Mouse (Mus musculus): ENCODE data around the gene Olfr1555-ps1. TPM values are rescaled to one million over a fixed set of nuclear protein-coding genes. Genes with fewer than 3 reads are reported as not detected.
"Not testable (repeated sequence)": the region's sequence is repeated elsewhere in the genome, so short reads cannot be mapped to it uniquely, and the experiment has no call there.

Olfr1555-ps1 gene
- polyA plus RNA-seq (2015; fragmentation: Nextera tagmentation; extraction: Ambion mirVana): not detected in 2 replicates

- 45% methylated on average over 1 of the region's 1 CpGs for WGBS
- H3K27me3 ChIP-seq (replicated peaks); ATAC-seq (ENCODE audit: extremely low read depth, insufficient number of reproducible peaks, low FRiP score, low TSS enrichment); H3K9ac ChIP-seq; H3K4me3 ChIP-seq; H3K27ac ChIP-seq (replicated peaks); H3K36me3 ChIP-seq; H3K9me3 ChIP-seq; H3K4me2 ChIP-seq; H3K4me1 ChIP-seq: not testable (repeated sequence)
Measured at GRCm38 (mm10) chr19:12170062-12170599, at the start of gene Olfr1555-ps1. Gene Olfr1555-ps1, minus strand, starts transcription at chr19:12170112.

DNA sequence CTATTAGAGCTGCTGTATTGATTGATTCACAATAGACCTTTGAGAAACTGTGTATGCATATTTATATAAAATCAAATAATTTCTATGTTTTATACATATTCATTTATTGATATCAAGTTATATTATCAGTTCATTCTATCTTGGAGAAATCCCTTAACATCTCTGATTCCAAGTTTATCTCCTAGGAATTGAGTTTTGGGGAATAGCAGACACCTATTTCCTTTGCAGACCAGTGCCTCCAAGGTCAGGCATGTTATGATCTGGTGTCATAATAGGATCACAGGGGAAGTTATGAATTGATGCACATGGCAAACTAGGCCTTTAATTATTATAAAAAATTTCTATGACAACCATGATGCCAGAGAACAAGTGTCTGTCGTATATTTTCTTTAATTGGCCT, 30.4 kb upstream of the Olfr1555-ps1 start, which contains the start of gene Olfr1431:
Gene Olfr1431 (plus strand): TSS at position 301 of the 400 bp plus-strand sequence.
- H3K27me3 ChIP-seq (replicated peaks): no peaks in the 10 kb centered on the region
- no peak within 1 kb of the TSS for H3K27ac ChIP-seq (replicated peaks)
- H3K4me2 ChIP-seq: no peak within 1 kb of the TSS
- no peaks in the 10 kb centered on the region for H3K4me1 ChIP-seq
- no peak for ATAC-seq (ENCODE audit: extremely low read depth, insufficient number of reproducible peaks, low FRiP score, low TSS enrichment)
- no peaks in the 10 kb centered on the region for H3K36me3 ChIP-seq
- no peak within 1 kb of the TSS for H3K9ac ChIP-seq
- WGBS: 59% methylated on average over 1 of the region's 1 CpGs
- no peak within 1 kb of the TSS for H3K4me3 ChIP-seq
- H3K9me3 ChIP-seq: 0 out of 2 replicates have a peak, but pooled peaks cover 3% of the 10 kb centered on the region

- H3K4me2 ChIP-seq; H3K36me3 ChIP-seq; H3K4me3 ChIP-seq; H3K4me1 ChIP-seq; H3K9ac ChIP-seq; H3K27ac ChIP-seq (replicated peaks); H3K27me3 ChIP-seq (replicated peaks); ATAC-seq (ENCODE audit: extremely low read depth, insufficient number of reproducible peaks, low FRiP score, low TSS enrichment); H3K9me3 ChIP-seq: not testable (repeated sequence)
- 73% methylated on average over 4 of the region's 4 CpGs for WGBS
Measured at GRCm38 (mm10) chr19:12199076-12199475, 29.2 kb upstream of the Olfr1555-ps1 start.

DNA sequence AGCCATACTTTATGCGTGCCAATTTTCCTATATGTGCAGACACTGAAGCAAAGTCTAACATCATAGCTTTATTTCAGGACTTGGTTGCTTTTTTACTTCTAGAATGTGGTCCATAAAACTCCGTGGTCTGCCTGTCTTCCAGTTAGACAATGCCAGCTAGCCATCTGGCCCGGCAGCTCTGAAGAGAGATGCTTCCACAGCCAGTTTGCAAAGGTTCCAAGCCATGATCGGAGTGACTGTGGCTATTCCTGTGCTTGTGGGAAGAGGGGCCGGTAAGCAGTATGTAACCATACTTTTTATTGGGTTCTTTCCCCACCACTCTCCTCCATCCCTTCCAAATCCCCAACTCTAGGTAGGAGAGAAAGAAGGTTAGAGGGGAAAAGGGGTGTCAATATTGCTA, 5.5 kb upstream of the Olfr1555-ps1 start:
- H3K4me3 ChIP-seq; H3K4me2 ChIP-seq; H3K36me3 ChIP-seq; ATAC-seq (ENCODE audit: extremely low read depth, insufficient number of reproducible peaks, low FRiP score, low TSS enrichment); H3K4me1 ChIP-seq; H3K9ac ChIP-seq; H3K27ac ChIP-seq (replicated peaks); H3K9me3 ChIP-seq; H3K27me3 ChIP-seq (replicated peaks): not testable (repeated sequence)
- 62% methylated on average over 5 of the region's 5 CpGs for WGBS

DNA sequence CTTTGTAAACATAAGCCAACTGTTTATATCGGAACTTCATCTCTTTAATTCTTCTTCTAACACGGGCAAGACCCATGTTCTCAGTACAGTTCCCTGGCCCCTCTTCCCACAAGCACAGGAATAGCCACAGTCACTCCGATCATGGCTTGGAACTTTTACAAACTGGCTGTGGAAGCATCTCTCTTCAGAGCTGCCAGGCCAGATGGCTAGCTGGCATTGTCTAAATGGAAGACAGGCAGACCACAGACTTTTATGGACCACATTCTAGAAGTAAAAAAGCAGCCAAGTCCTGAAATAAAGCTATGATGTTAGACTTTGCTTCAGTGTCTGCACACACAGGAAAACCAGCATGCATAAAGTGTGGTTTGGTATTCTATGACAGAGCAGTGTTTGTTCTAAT, 24.5 kb downstream of the Olfr1555-ps1 start:
- no peaks in the 10 kb centered on the region for H3K27me3 ChIP-seq (replicated peaks)
- no peaks in the 10 kb centered on the region for H3K4me1 ChIP-seq

DNA sequence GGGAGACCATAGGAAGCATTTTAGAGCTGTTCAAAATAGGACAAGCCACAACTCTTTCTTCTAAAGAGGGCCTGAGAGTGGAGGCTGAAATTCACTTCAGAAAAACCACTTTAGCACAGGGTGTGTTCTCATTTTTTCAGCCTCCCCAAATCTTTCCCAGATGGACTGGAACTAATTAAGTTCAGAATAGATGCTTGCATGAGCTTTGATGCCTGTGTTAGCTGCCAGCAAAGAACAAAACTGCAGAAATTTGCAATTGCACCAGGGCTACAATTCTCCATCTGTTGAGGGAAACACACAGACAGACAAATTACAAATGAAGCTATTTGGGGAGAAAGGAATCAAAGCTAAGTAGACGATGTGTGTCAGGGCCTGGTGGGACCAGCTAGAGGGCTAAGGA, 26.6 kb downstream of the Olfr1555-ps1 start:
- 75% methylated on average over 1 of the region's 1 CpGs for WGBS
- Histone ChIP-seq H3K36me3 (no peaks in the 10 kb centered on the region), H3K9me3 (no peaks in the 10 kb centered on the region), H3K4me3 (no peak overlapping the region), H3K4me1 (no peaks in the 10 kb centered on the region), H3K4me2 (no peak overlapping the region), H3K9ac (no peak overlapping the region), H3K27ac (replicated peaks) (no peak overlapping the region), H3K27me3 (replicated peaks) (no peaks in the 10 kb centered on the region)
- no peak for ATAC-seq (ENCODE audit: extremely low read depth, insufficient number of reproducible peaks, low FRiP score, low TSS enrichment)

More for the DNA sequence above, 24.5 kb downstream of the Olfr1555-ps1 start:
- H3K27ac ChIP-seq (replicated peaks): no peak overlapping the region
- no peak overlapping the region for H3K9ac ChIP-seq
- H3K9me3 ChIP-seq: no peaks in the 10 kb centered on the region
- ATAC-seq (ENCODE audit: extremely low read depth, insufficient number of reproducible peaks, low FRiP score, low TSS enrichment): no peak
- 74% methylated on average over 3 of the region's 3 CpGs for WGBS
- no peak overlapping the region for H3K4me2 ChIP-seq
- no peaks in the 10 kb centered on the region for H3K36me3 ChIP-seq
- no peak overlapping the region for H3K4me3 ChIP-seq

GRCm38 (mm10) chr19:12134289-12134688, 35.6 kb downstream of the Olfr1555-ps1 start:
- no peaks in the 10 kb centered on the region for H3K9me3 ChIP-seq
- no peak overlapping the region for H3K9ac ChIP-seq
- WGBS: 21% methylated on average over 2 of the region's 2 CpGs
- H3K4me1 ChIP-seq: no peaks in the 10 kb centered on the region
- no peaks in the 10 kb centered on the region for H3K36me3 ChIP-seq
- H3K27me3 ChIP-seq (replicated peaks): no peaks in the 10 kb centered on the region
- no peak overlapping the region for H3K27ac ChIP-seq (replicated peaks)
- H3K4me3 ChIP-seq: no peak overlapping the region
- no peak for ATAC-seq (ENCODE audit: extremely low read depth, insufficient number of reproducible peaks, low FRiP score, low TSS enrichment)
- no peak overlapping the region for H3K4me2 ChIP-seq

DNA sequence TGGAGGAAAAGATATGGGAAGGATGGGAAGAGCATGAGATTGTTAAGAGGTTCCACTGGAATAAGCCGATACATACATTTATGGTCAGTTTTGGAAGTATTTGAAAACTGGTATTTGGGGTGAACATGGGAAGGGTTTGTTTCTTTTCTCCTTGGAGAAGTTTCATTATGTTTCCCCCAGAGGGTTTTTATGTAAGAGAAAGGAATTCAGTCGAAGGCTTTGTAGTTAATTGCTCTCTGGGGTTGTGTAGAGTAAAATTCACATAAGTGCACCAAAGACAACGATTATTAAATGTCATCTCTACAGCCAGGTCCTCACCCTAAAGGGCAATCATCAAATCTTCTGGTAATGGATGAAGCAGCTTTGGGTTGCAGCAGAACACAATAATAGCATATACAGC, 46.8 kb downstream of the Olfr1555-ps1 start, which contains the start of gene Olfr76:
Gene Olfr76 (minus strand): TSS at position 101 of the 400 bp plus-strand sequence.
- H3K27ac ChIP-seq (replicated peaks): no peak within 1 kb of the TSS
- H3K36me3 ChIP-seq: no peaks in the 10 kb centered on the region
- H3K27me3 ChIP-seq (replicated peaks): no peaks in the 10 kb centered on the region
- no peaks in the 10 kb centered on the region for H3K4me1 ChIP-seq
- 72% methylated on average over 3 of the region's 3 CpGs for WGBS
- no peak for ATAC-seq (ENCODE audit: extremely low read depth, insufficient number of reproducible peaks, low FRiP score, low TSS enrichment)
- H3K9me3 ChIP-seq: no peaks in the 10 kb centered on the region
- no peak within 1 kb of the TSS for H3K9ac ChIP-seq
- H3K4me2 ChIP-seq: no peak within 1 kb of the TSS
- H3K4me3 ChIP-seq: no peak within 1 kb of the TSS

GRCm38 (mm10) chr19:12116464-12116863, 53.4 kb downstream of the Olfr1555-ps1 start:
- Histone ChIP-seq H3K27me3 (replicated peaks) (no peaks in the 10 kb centered on the region), H3K4me2 (no peak overlapping the region), H3K9ac (no peak overlapping the region), H3K4me3 (no peak overlapping the region), H3K4me1 (no peaks in the 10 kb centered on the region), H3K36me3 (no peaks in the 10 kb centered on the region), H3K9me3 (no peaks in the 10 kb centered on the region), H3K27ac (replicated peaks) (no peak overlapping the region)
- WGBS: 71% methylated on average over 3 of the region's 3 CpGs
- ATAC-seq (ENCODE audit: extremely low read depth, insufficient number of reproducible peaks, low FRiP score, low TSS enrichment): no peak

DNA sequence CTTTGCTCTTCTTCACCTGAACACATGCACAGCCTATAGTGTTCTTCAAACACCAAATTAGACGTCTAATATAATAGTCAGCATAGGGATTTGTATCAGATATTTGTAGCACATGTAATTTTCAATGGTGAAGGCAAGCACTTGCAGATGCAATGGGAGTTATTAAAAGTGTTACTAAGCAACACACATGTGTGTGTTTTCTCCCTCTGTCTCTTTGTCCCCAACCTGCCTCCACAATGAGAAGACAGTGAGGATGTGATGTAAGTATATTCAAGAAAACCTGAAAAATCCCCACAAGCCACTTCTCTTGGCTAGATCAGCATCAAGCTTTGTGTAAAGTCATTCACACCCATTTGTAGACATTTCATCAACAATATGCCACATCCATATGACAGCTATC, 54.1 kb downstream of the Olfr1555-ps1 start, which contains the start of gene Olfr1428:
Gene Olfr1428 (minus strand): TSS at position 101 of the 400 bp plus-strand sequence.
- Histone ChIP-seq H3K27ac (replicated peaks) (no peak within 1 kb of the TSS), H3K4me1 (no peaks in the 10 kb centered on the region), H3K36me3 (no peaks in the 10 kb centered on the region), H3K4me2 (no peak within 1 kb of the TSS), H3K9ac (no peak within 1 kb of the TSS), H3K4me3 (no peak within 1 kb of the TSS), H3K9me3 (no peaks in the 10 kb centered on the region), H3K27me3 (replicated peaks) (no peaks in the 10 kb centered on the region)
- 49% methylated on average over 1 of the region's 1 CpGs for WGBS
- ATAC-seq (ENCODE audit: extremely low read depth, insufficient number of reproducible peaks, low FRiP score, low TSS enrichment): no peak
